Mouse (Mus musculus): Measurements from ENCODE around the gene Bphl. TPM values are rescaled to one million over a fixed set of nuclear protein-coding genes. Genes with fewer than 3 reads are reported as not detected.
"Not testable (repeated sequence)": the region's sequence is repeated elsewhere in the genome, so short reads cannot be mapped to it uniquely, and the experiment has no call there.

The Bphl gene
- polyA plus RNA-seq, 1 experiment from 2014 or later: 62.6 TPM

DNA sequence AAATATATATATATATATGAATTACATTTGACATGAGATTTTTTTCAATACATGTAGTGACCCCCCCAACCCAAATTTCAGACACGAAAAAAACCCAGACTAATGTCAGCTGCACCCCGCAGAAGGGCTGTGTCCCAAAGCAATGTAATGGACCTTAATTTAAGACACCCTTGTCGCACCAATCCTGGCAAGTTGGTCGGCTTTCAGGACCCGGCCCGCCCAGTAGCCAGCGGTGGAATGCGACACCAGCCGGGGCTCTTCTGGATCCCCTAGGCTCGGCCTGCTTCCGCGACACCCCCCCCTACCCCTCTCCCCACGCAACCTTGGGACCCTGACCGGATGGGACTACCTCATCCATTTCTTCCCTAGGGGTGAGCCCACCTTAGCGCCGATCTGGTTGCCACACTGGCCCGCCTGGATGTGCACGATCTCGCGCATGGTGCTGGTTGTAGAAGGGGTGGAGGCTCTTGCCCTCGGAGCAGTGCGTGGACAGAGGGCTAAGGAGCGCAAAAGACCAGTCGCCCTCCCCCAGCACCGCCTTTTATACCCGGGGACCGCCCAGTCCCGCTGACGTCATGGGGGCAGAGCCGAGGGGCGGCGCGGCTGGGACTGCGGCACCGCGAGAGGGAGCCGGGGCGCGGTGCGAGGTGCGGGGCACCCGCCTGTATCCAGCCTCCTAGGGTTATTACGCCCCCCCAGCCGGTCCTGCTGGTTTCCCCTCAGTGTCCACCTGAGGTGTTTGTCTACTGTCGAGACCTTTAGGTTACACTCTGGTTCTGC, 40.3 kb downstream of the Bphl start, which contains the start of gene Tubb2a:
TSS of gene Tubb2a (minus strand) at position 516 of the 780 bp plus-strand sequence.
- Histone ChIP-seq H3K4me2 (ENCODE audit: low read depth, low read length) (peak within 1 kb of the TSS; percentile 92), H3K27ac (ENCODE audit: low read length) (peak within 1 kb of the TSS; percentile 70), H3K4me1 (ENCODE audit: control insufficient read depth, low read depth, low read length) (peaks cover 19% of the 10 kb centered on the region), H3K9ac (ENCODE audit: low read depth, low read length) (peak within 1 kb of the TSS; percentile 83), H3K36me3 (ENCODE audit: control insufficient read depth, insufficient read depth) (no peaks in the 10 kb centered on the region), H3K4me3 (ENCODE audit: low read depth, low read length) (peak within 1 kb of the TSS; percentile 78), H3K27me3 (ENCODE audit: control insufficient read depth, insufficient read depth, low read depth, low read length) (no peaks in the 10 kb centered on the region), H3K9me3 (replicated peaks; ENCODE audit: control insufficient read depth, low read length) (no peaks in the 10 kb centered on the region)
- 1% methylated on average over 44 of the region's 45 CpGs for WGBS (ENCODE audit: insufficient replicate concordance)
- ATAC-seq (ENCODE audit: low read depth): peak; percentile 91

DNA sequence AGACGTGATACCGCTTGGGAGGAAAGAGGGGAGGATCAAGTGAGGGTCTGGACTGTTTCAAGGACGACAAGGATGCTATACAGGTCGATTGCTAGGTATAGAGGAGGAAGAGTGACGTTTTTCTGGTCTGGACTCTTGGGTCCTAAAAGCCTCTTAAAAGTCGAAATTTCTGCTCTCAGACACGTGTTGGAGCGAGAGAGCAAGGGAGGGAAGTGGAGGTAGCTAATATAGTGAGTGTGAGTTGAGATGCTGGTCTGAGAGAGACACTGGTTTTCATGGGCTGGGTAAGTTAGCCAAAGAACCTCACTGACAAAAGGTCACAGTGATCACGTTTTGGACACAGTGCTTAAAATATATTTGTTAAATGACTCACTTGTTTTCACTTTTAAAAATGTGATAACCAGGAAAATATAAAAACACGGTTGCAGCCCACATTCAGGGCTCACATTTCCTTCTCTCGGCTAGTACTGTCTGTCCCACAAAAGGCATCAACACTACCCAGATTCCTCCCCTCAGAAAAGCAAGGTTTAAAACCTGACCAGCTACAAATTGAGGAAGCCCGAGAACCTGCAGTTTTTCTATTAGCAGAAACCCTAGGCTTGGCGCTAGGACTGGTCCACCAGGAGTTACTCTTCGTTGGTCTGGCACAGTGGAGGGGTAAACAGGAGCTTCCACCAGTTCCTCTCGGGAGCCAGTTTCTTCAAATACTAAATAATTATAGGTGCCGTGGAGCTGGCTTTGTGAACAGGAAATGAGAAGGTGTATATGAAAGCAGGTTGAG, 41.3 kb downstream of the Bphl start:
- 31% methylated on average over 16 of the region's 16 CpGs for WGBS (ENCODE audit: insufficient replicate concordance)
- H3K27ac ChIP-seq (ENCODE audit: low read length): no peak overlapping the region
- H3K4me3 ChIP-seq (ENCODE audit: low read depth, low read length): peak overlapping the region; percentile 78
- H3K4me2 ChIP-seq (ENCODE audit: low read depth, low read length): peak overlapping the region; percentile 92
- no peaks in the 10 kb centered on the region for H3K36me3 ChIP-seq (ENCODE audit: control insufficient read depth, insufficient read depth)
- H3K27me3 ChIP-seq (ENCODE audit: control insufficient read depth, insufficient read depth, low read depth, low read length): no peaks in the 10 kb centered on the region
- H3K4me1 ChIP-seq (ENCODE audit: control insufficient read depth, low read depth, low read length): peaks cover 19% of the 10 kb centered on the region
- no peak for ATAC-seq (ENCODE audit: low read depth)
- peak overlapping the region; percentile 83; the same call in 1 of the 2 replicates for H3K9ac ChIP-seq (ENCODE audit: low read depth, low read length)
- H3K9me3 ChIP-seq (replicated peaks; ENCODE audit: control insufficient read depth, low read length): no peaks in the 10 kb centered on the region

DNA sequence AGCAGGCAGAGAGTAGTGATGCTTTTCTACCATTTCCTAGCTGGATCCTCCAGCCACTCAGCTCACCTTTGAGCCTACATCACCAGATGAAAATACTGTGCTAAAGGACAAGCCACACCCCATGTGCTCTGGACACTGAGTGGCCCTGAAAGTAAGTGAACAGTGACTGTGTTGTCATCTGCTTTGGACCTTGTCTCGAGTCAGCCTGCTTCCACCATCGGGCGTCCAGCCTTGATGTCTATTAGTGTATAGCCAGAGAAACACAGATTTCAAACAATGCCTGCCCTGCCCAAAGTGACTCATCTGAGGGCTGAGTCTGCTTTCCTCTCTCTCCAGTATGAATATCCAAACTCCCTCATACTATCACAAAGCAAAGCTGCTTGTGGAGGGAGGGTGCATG, 42.4 kb downstream of the Bphl start:
- 58% methylated on average over 3 of the region's 3 CpGs for whole genome bisulfite sequencing (ENCODE audit: insufficient replicate concordance)
- no peak for ATAC-seq (ENCODE audit: low read depth)
- Histone ChIP-seq H3K4me1 (ENCODE audit: control insufficient read depth, low read depth, low read length) (peaks cover 19% of the 10 kb centered on the region), H3K27me3 (ENCODE audit: control insufficient read depth, insufficient read depth, low read depth, low read length) (no peaks in the 10 kb centered on the region), H3K9ac (ENCODE audit: low read depth, low read length) (no peak overlapping the region), H3K27ac (ENCODE audit: low read length) (no peak overlapping the region), H3K4me3 (ENCODE audit: low read depth, low read length) (no peak overlapping the region), H3K9me3 (replicated peaks; ENCODE audit: control insufficient read depth, low read length) (no peaks in the 10 kb centered on the region), H3K4me2 (ENCODE audit: low read depth, low read length) (no peak overlapping the region), H3K36me3 (ENCODE audit: control insufficient read depth, insufficient read depth) (no peaks in the 10 kb centered on the region)

DNA sequence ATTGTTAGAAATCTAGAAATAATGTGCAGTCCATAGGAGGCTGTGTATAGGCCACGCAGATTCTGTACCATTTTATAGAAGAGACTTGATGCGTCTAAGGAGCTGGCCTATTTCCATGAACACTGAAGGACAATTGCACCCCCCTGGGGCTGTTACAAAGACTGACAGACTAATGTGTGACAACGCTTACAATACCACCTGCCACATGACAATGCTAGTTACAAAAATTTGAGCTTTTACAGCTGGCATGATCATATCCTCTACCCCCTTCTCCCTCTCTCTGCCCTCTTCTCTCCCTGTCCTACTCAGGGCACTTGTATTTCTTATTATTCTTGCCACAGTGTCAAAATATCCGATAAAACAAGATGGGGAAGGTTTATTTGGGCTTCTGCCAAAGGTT, 44.5 kb downstream of the Bphl start:
- Histone ChIP-seq H3K27me3 (ENCODE audit: control insufficient read depth, insufficient read depth, low read depth, low read length) (no peaks in the 10 kb centered on the region), H3K36me3 (ENCODE audit: control insufficient read depth, insufficient read depth) (no peaks in the 10 kb centered on the region), H3K4me3 (ENCODE audit: low read depth, low read length) (no peak overlapping the region), H3K9ac (ENCODE audit: low read depth, low read length) (no peak overlapping the region), H3K4me1 (ENCODE audit: control insufficient read depth, low read depth, low read length) (peaks cover 13% of the 10 kb centered on the region), H3K27ac (ENCODE audit: low read length) (no peak overlapping the region), H3K4me2 (ENCODE audit: low read depth, low read length) (no peak overlapping the region), H3K9me3 (replicated peaks; ENCODE audit: control insufficient read depth, low read length) (no peaks in the 10 kb centered on the region)
- WGBS (ENCODE audit: insufficient replicate concordance): 74% methylated on average over 4 of the region's 4 CpGs
- no peak for ATAC-seq (ENCODE audit: low read depth)

DNA sequence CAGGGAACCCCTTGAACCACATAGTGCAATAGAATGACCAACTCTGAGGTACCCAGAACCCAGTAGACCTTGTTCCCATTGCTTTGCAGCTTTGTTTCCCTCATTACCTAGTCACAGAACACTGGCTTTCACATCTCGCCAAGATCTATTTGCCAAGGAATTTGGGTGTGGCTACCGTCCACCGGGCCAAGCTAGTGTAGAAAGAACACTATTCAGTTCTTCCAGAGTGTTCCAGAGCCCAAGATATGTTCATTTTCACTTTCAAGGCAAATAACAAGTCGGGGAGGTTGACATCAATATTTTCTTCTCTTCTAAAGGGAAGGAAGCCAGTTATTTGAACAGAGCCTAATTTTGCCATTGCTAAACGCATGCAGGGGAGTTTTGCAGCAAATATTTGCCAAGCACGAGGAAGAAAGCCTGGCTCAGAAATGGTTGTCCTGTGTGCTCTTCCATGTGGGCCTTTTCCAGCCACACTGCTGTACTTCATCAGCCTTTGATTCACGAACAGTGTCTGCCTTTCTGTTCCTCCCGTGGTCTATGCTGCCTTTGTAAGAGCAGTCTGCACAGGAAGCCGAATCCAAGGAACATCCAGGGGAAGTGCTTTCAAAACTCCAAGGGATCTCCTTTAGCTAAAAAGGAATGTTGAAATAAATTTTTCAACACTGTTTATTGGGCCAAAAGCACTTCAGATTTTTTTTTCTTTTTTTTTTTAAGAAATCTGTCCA, 46.8 kb downstream of the Bphl start:
- Histone ChIP-seq H3K4me3 (ENCODE audit: low read depth, low read length) (no peak overlapping the region), H3K9ac (ENCODE audit: low read depth, low read length) (no peak overlapping the region), H3K27me3 (ENCODE audit: control insufficient read depth, insufficient read depth, low read depth, low read length) (no peaks in the 10 kb centered on the region), H3K9me3 (replicated peaks; ENCODE audit: control insufficient read depth, low read length) (no peaks in the 10 kb centered on the region), H3K4me2 (ENCODE audit: low read depth, low read length) (no peak overlapping the region), H3K4me1 (ENCODE audit: control insufficient read depth, low read depth, low read length) (no peaks in the 10 kb centered on the region), H3K27ac (ENCODE audit: low read length) (no peak overlapping the region), H3K36me3 (ENCODE audit: control insufficient read depth, insufficient read depth) (no peaks in the 10 kb centered on the region)
- no peak for ATAC-seq (ENCODE audit: low read depth)
- 55% methylated on average over 9 of the region's 9 CpGs for WGBS (ENCODE audit: insufficient replicate concordance)

DNA sequence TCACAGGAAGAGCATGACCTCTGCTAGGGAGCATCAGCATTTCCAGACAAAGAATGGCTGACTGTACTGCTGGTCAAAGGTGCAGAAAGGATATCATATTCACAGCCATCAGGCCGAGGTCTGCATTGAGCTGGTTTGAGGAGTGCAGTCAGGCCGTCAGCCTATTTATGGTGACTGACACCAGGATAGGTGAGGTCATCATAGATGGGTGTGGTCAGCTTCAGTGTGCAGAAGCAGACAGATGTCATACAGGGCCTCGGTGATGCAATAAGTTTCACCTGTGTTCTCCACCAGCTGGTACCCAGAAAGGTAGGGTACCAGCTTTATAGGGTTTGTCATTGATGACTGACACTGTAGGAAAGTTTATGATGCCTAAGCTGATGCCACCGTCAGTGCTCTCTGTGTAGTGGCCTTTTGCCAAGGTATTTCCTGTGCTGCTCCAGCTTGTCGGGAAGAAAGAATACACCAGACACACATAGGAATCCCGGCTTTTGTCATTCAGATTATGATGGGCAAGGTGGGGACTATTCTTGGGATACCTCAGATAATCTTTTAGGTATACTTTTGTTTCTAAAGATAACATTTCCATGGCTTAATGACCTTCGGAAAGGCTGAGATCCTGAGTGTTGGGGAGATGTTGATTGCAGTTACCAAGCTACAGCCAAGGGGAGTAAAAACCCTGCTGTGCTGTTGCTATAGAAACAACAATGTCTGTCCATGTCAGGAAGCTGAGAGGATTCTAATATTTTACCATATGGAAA, 49.8 kb downstream of the Bphl start:
- H3K36me3 ChIP-seq (ENCODE audit: control insufficient read depth, insufficient read depth): no peaks in the 10 kb centered on the region
- WGBS (ENCODE audit: insufficient replicate concordance): 54% methylated on average over 7 of the region's 7 CpGs

DNA sequence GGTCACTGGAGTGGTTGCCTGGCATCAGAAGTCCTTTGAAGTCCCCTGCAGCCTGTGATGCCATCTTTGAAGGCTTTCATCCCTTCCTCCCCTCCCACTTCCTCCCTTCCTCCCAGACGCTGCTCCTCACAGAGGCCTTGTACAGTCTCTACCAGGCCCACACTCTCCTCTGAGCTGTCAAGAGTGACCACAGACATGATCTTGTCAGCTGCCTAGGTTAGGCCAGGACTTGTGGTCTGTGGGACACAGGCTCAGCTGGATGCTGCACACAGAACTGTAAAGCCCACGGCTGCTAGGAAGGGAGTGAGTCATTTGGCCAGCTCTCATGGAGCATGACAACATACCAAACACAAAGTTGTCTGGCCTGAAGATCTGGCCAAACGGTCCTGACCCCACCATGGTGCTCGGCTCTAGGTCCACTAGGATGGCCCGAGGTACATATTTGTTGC, 50.8 kb downstream of the Bphl start:
- not testable (repeated sequence) for ATAC-seq (ENCODE audit: low read depth); H3K9ac ChIP-seq (ENCODE audit: low read depth, low read length); H3K4me3 ChIP-seq (ENCODE audit: low read depth, low read length); H3K4me1 ChIP-seq (ENCODE audit: control insufficient read depth, low read depth, low read length); H3K27ac ChIP-seq (ENCODE audit: low read length); H3K36me3 ChIP-seq (ENCODE audit: control insufficient read depth, insufficient read depth); H3K9me3 ChIP-seq (replicated peaks; ENCODE audit: control insufficient read depth, low read length); H3K27me3 ChIP-seq (ENCODE audit: control insufficient read depth, insufficient read depth, low read depth, low read length); H3K4me2 ChIP-seq (ENCODE audit: low read depth, low read length)
- 39% methylated on average over 5 of the region's 5 CpGs for WGBS (ENCODE audit: insufficient replicate concordance)

More for the DNA sequence above, 49.8 kb downstream of the Bphl start:
- Histone ChIP-seq H3K9ac (ENCODE audit: low read depth, low read length) (no peak overlapping the region), H3K9me3 (replicated peaks; ENCODE audit: control insufficient read depth, low read length) (no peaks in the 10 kb centered on the region), H3K4me3 (ENCODE audit: low read depth, low read length) (no peak overlapping the region), H3K4me2 (ENCODE audit: low read depth, low read length) (no peak overlapping the region), H3K27me3 (ENCODE audit: control insufficient read depth, insufficient read depth, low read depth, low read length) (no peaks in the 10 kb centered on the region), H3K4me1 (ENCODE audit: control insufficient read depth, low read depth, low read length) (no peaks in the 10 kb centered on the region), H3K27ac (ENCODE audit: low read length) (no peak overlapping the region)
- ATAC-seq (ENCODE audit: low read depth): no peak

DNA sequence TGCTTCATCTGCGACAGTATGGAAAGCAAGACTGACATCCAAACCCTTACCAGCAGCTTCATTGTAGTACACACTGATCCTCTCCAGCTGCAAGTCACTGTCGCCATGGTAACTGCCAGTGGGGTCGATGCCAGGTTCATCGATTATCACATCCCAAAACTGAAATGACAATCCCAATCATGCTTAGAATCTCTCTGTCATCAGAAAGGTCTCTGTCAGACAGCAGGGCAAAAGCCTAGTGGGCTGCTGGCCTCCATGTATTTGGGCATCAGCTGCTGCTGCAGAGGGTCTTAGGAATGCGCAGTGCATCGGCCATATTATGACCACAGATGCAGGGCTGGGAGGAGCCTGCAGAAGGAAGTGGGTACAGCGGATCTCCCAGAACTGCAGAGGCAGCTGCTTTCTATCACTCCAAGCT, 51.5 kb downstream of the Bphl start:
- 31% methylated on average over 7 of the region's 7 CpGs for WGBS (ENCODE audit: insufficient replicate concordance)
- Histone ChIP-seq H3K9ac (ENCODE audit: low read depth, low read length) (no peak overlapping the region), H3K4me2 (ENCODE audit: low read depth, low read length) (no peak overlapping the region), H3K4me3 (ENCODE audit: low read depth, low read length) (no peak overlapping the region), H3K27ac (ENCODE audit: low read length) (no peak overlapping the region), H3K4me1 (ENCODE audit: control insufficient read depth, low read depth, low read length) (no peaks in the 10 kb centered on the region), H3K36me3 (ENCODE audit: control insufficient read depth, insufficient read depth) (no peaks in the 10 kb centered on the region), H3K9me3 (replicated peaks; ENCODE audit: control insufficient read depth, low read length) (no peaks in the 10 kb centered on the region), H3K27me3 (ENCODE audit: control insufficient read depth, insufficient read depth, low read depth, low read length) (no peaks in the 10 kb centered on the region)
- ATAC-seq (ENCODE audit: low read depth): no peak

Data from liver, embryonic 16.5 days (tissue).